Mouse (Mus musculus) right cerebral cortex, postnatal 14 days (tissue): Measurements from ENCODE around the gene Gm17324.
"Not testable (repeated sequence)": the region's sequence is repeated elsewhere in the genome, so short reads cannot be mapped to it uniquely, and the experiment has no call there.

Experiments
- DNase-seq: peaks from one replicate; pipeline ENCODE4 v3.0.0; 2022

Gm17324 gene

GRCm38 (mm10) chr9:78447973-78448873 is at the start of gene Gm17324, which contains the start of gene Mto1:
Gene Gm17324, minus strand, starts transcription at chr9:78448786.
Gene Mto1, plus strand, starts transcription at chr9:78448208.
- DNase-seq, result peak; percentile 85

- DNase-seq, result no peak
Measured at GRCm38 (mm10) chr9:78493171-78493570, 44.6 kb upstream of the Gm17324 start.

GRCm38 (mm10) chr9:78492254-78492653 is 43.7 kb upstream of the Gm17324 start:
- no peak for DNase-seq

GRCm38 (mm10) chr9:78491169-78491568 is 42.6 kb upstream of the Gm17324 start:
- no peak for DNase-seq

GRCm38 (mm10) chr9:78488890-78489420 is 40.4 kb upstream of the Gm17324 start, which contains the start of gene Eef1a1:
Gene Eef1a1, minus strand, starts transcription at chr9:78489151.
- DNase-seq, result peak; percentile 40

- DNase-seq, result not testable (repeated sequence)
Measured at GRCm38 (mm10) chr9:78488021-78488420, 39.4 kb upstream of the Gm17324 start.

GRCm38 (mm10) chr9:78484660-78485059 is 36.1 kb upstream of the Gm17324 start:
- no peak for DNase-seq

- DNase-seq, result no peak
Measured at GRCm38 (mm10) chr9:78482386-78482785, 33.8 kb upstream of the Gm17324 start.

GRCm38 (mm10) chr9:78481423-78482331 is 33.1 kb upstream of the Gm17324 start:
- peak; percentile 90 for DNase-seq

- DNase-seq, result peak; percentile 77
Measured at GRCm38 (mm10) chr9:78480706-78481358, 32.2 kb upstream of the Gm17324 start.

- DNase-seq, result not testable (repeated sequence)
Measured at GRCm38 (mm10) chr9:78480227-78480626, 31.6 kb upstream of the Gm17324 start.

- not testable (repeated sequence) for DNase-seq
Measured at GRCm38 (mm10) chr9:78479308-78479707, 30.7 kb upstream of the Gm17324 start.

- DNase-seq, result not testable (repeated sequence)
Measured at GRCm38 (mm10) chr9:78478009-78478605, 29.5 kb upstream of the Gm17324 start.

- DNase-seq, result no peak
Measured at GRCm38 (mm10) chr9:78477021-78477551, 28.5 kb upstream of the Gm17324 start.

- DNase-seq, result no peak
Measured at GRCm38 (mm10) chr9:78476531-78477020, 28.0 kb upstream of the Gm17324 start.

GRCm38 (mm10) chr9:78475873-78476272 is 27.3 kb upstream of the Gm17324 start:
- no peak for DNase-seq

GRCm38 (mm10) chr9:78475383-78475780 is 26.8 kb upstream of the Gm17324 start:
- no peak for DNase-seq

GRCm38 (mm10) chr9:78474771-78475382 is 26.3 kb upstream of the Gm17324 start:
- no peak for DNase-seq

- no peak for DNase-seq
Measured at GRCm38 (mm10) chr9:78474270-78474669, 25.7 kb upstream of the Gm17324 start.

GRCm38 (mm10) chr9:78473588-78473987 is 25.0 kb upstream of the Gm17324 start:
- no peak for DNase-seq

- DNase-seq, result no peak
Measured at GRCm38 (mm10) chr9:78465725-78466124, 17.1 kb upstream of the Gm17324 start.
